Mouse (Mus musculus) lung, postnatal 0 days (tissue): ENCODE data around the gene Dglucy.

Experiments used
- CTCF ChIP-seq: IDR thresholded peaks from 2 replicates; pipeline ENCODE4 v1.5.1; 2016; ENCODE audit warnings: antibody characterized with exemption, mild to moderate bottlenecking
- EP300 ChIP-seq: IDR thresholded peaks from 2 replicates; pipeline ENCODE4 v1.6.1; 2016; ENCODE audit warnings: antibody characterized with exemption, mild to moderate bottlenecking, control low read depth

- TF ChIP-seq CTCF (no peak), EP300 (no peak)
Measured at GRCm38 (mm10) chr12:100910731-100911130, 131.9 kb downstream of the Dglucy start.
